Mouse (Mus musculus) kidney, postnatal 0 days (tissue): ENCODE measurements around the gene Gm20388. TPM values are rescaled to one million over a fixed set of nuclear protein-coding genes. Genes with fewer than 3 reads are reported as not detected.

Source experiments
- ATAC-seq: fragments of 200-750 bp; cut with Nextera tagmentation; replicated peaks from 2 replicates; pipeline ENCODE4 v1.8.0; 2017; ENCODE audit warnings: low read depth, moderate number of reproducible peaks, moderate TSS enrichment, moderate library complexity; ENCODE audit not compliant: low FRiP score
- DNase-seq: peaks from one replicate; pipeline ENCODE4 v3.0.0-alpha.2; 2016; ENCODE audit warnings: low spot score
- H3K27ac ChIP-seq: fragments of 300-500 bp; sonication (generic); 2 replicates; pipeline ENCODE4 v1.5.1; 2014; ENCODE audit warnings: mild to moderate bottlenecking
- H3K27me3 ChIP-seq: fragments of 300-500 bp; sonication (generic); 2 replicates; pipeline ENCODE4 v1.6.1; 2014; ENCODE audit warnings: low read length, mixed read lengths; ENCODE audit not compliant: insufficient read depth
- H3K36me3 ChIP-seq: fragments of 300-500 bp; sonication (generic); 2 replicates; pipeline ENCODE4 v1.6.1; 2014; ENCODE audit warnings: low read length, mixed read lengths; ENCODE audit not compliant: insufficient read depth
- H3K4me1 ChIP-seq: fragments of 300-500 bp; sonication (generic); replicated peaks from 2 replicates; pipeline ENCODE4 v1.6.1; 2014; ENCODE audit warnings: antibody characterized with exemption, low read length, mixed read lengths; ENCODE audit not compliant: insufficient read depth
- H3K4me2 ChIP-seq: fragments of 300-500 bp; sonication (generic); 2 replicates; pipeline ENCODE4 v1.6.1; 2014; ENCODE audit warnings: mild to moderate bottlenecking, low read length, moderate library complexity, mixed read lengths
- H3K4me3 ChIP-seq: fragments of 300-500 bp; sonication (generic); replicated peaks from 2 replicates; pipeline ENCODE4 v1.5.1; 2014; ENCODE audit warnings: low read depth, low read length
- H3K9ac ChIP-seq: fragments of 300-500 bp; sonication (generic); 2 replicates; pipeline ENCODE4 v1.6.1; 2014; ENCODE audit warnings: low read depth, low read length
- H3K9me3 ChIP-seq: fragments of 300-500 bp; sonication (generic); replicated peaks from 2 replicates; pipeline ENCODE4 v1.6.1; 2016; ENCODE audit warnings: low read length, inconsistent platforms, mixed read lengths
- CTCF ChIP-seq: IDR thresholded peaks from 2 replicates; pipeline ENCODE4 v1.5.1; 2016; ENCODE audit warnings: antibody characterized with exemption, low read depth, mild to moderate bottlenecking, moderate library complexity
- WGBS: fragments of 180-500 bp; shearing (Covaris S2); extraction: QIAGEN DNeasy Blood & Tissue Kit; methylation state at CpG from one replicate; pipeline ENCODE4 v1.1.7; 2014; 5-methylcytosine and 5-hydroxymethylcytosine counted together
- polyA plus RNA-seq: library from polyadenylated mRNA; unstranded; fragments of >200 nt; fragmentation: Nextera tagmentation; extraction: Ambion mirVana; gene quantifications from 2 replicates; pipeline ENCODE4 v1.2.1, GENCODE M21; 2015

The Gm20388 gene
- polyA plus RNA-seq, 1 experiment from 2014 or later = not detected

DNA sequence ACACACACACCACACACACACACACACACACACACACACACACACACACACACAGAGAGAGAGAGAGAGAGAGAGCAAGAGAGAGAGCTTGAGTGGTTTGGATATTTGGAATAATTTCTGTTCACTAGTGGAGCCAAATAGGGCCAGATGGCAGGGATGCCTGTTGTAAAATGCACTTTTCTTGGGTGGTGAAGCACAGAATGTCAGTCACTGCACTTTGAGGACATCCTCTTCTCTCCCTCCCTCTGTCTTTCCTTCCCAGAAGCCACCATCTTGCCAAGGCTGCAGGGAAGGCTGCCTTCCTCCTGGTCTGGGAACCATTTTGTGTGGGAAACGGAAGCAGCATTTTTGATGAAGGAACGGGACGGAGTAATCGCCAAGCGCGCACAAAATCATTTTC lies 1151.9 kb downstream of the Gm20388 start:
- TF ChIP-seq CTCF = no peak
- Histone ChIP-seq H3K4me2 (no peak overlapping the region), H3K9me3 (no peaks in the 10 kb centered on the region), H3K27ac (no peak overlapping the region), H3K36me3 (no peaks in the 10 kb centered on the region), H3K9ac (no peak overlapping the region), H3K4me3 (no peak overlapping the region), H3K27me3 (peaks cover 19% of the 10 kb centered on the region), H3K4me1 (no peaks in the 10 kb centered on the region)
- 90% methylated on average over 6 of the region's 6 CpGs for WGBS
- ATAC-seq = no peak
- DNase-seq = no peak

DNA sequence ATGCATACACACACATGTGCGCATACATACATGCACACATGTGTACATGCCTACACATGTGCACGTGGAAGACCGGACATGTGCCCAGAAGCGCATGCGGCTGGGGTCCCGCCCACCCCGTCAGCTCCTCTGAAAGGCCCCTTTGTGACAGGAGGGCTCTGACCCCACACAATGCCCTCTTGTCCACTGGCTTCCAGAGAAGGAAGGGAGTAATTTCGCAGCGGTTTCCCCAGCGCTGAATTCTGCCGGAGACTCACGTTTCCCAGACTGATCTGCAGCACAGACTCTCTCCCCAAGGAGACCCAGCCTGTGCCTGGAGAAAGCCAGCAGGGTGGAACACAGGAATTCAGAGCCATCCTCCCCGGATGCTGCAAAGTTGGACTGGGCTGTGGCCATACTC lies 1153.0 kb downstream of the Gm20388 start:
- 46% methylated on average over 13 of the region's 13 CpGs for WGBS
- no peak for DNase-seq
- H3K4me1 ChIP-seq = no peaks in the 10 kb centered on the region

DNA sequence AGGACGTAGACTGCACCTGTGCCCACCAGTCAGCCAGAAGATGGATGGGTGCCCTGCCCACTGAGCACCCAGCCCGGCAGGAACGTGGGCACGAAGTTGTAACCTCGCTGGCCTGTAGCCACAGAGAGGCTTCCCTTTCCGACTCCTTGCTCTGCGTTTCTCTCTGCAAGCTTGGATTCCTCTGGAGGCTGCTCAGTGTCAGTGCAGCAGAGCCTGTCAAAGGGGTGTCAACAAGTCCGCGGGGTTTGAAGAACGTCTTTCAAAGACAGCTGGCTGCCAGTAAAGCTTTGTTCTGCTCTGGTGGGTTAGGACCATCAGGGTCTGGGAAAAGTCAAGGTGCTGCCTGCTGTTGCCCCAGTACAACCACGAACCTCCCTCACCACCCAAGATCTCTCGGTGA lies 1160.8 kb downstream of the Gm20388 start:
- 3% methylated on average over 12 of the region's 12 CpGs for WGBS
- 0 out of 2 replicates have a peak, but pooled peaks have one; percentile 25 for ATAC-seq
- peak; percentile 41 for TF ChIP-seq CTCF
- H3K4me1 ChIP-seq = peaks cover 6% of the 10 kb centered on the region; the same call in 1 of the 2 replicates
- H3K27ac ChIP-seq = no peak overlapping the region
- no peak overlapping the region for H3K9ac ChIP-seq
- H3K9me3 ChIP-seq = no peaks in the 10 kb centered on the region
- no peaks in the 10 kb centered on the region for H3K36me3 ChIP-seq
- no peak overlapping the region for H3K4me2 ChIP-seq
- DNase-seq = peak; percentile 69
- peaks cover 66% of the 10 kb centered on the region for H3K27me3 ChIP-seq
- no peak overlapping the region for H3K4me3 ChIP-seq

More for the DNA sequence above, 1153.0 kb downstream of the Gm20388 start:
- H3K27ac ChIP-seq = no peak overlapping the region
- no peaks in the 10 kb centered on the region for H3K9me3 ChIP-seq
- H3K9ac ChIP-seq = no peak overlapping the region
- TF ChIP-seq CTCF = no peak
- no peak overlapping the region for H3K4me3 ChIP-seq
- no peaks in the 10 kb centered on the region for H3K36me3 ChIP-seq
- peaks cover 14% of the 10 kb centered on the region; the same call in 1 of the 2 replicates for H3K27me3 ChIP-seq
- H3K4me2 ChIP-seq = no peak overlapping the region
- ATAC-seq = no peak

DNA sequence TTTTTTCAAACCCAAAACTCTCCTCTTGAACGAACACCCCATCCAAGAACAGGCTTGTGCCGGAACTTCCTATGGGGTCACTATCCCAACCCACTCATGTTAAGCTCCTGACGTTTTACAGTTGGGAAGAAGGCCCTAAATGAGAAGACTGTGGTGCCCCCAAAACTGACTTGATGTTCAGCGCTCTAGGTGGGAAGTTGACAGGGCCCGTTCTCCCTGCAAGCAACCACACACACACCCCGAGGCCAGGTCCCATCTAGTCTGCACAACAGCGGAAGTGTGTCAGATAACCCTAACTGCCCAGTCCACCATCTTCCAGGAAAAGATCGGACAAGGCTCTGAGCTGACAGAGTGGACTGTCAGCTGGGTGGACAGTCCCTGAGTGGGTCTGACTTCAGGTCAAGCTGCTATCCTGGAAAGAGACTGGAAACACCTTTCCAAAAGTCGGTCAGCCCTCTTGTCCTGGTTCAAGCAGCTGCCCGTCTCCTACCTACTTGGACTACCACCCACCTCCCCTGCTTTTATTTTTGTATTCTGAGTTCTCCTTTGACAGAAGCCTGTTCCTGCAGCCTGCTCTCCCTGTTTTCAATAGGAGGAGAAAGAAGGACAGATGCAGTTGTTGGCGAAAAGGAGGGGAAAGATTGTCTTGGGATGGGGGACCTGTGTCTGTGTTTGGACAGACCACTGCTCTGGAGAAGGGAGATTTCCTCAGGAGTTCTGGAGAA lies 1161.9 kb downstream of the Gm20388 start:
- H3K36me3 ChIP-seq = no peaks in the 10 kb centered on the region
- no peak for DNase-seq
- H3K27ac ChIP-seq = no peak overlapping the region
- H3K9ac ChIP-seq = no peak overlapping the region
- ATAC-seq = no peak
- peaks cover 77% of the 10 kb centered on the region for H3K27me3 ChIP-seq
- H3K4me3 ChIP-seq = no peak overlapping the region
- peaks cover 6% of the 10 kb centered on the region; the same call in 1 of the 2 replicates for H3K4me1 ChIP-seq
- H3K9me3 ChIP-seq = no peaks in the 10 kb centered on the region
- no peak for TF ChIP-seq CTCF
- WGBS = 14% methylated on average over 11 of the region's 11 CpGs
- no peak overlapping the region for H3K4me2 ChIP-seq

DNA sequence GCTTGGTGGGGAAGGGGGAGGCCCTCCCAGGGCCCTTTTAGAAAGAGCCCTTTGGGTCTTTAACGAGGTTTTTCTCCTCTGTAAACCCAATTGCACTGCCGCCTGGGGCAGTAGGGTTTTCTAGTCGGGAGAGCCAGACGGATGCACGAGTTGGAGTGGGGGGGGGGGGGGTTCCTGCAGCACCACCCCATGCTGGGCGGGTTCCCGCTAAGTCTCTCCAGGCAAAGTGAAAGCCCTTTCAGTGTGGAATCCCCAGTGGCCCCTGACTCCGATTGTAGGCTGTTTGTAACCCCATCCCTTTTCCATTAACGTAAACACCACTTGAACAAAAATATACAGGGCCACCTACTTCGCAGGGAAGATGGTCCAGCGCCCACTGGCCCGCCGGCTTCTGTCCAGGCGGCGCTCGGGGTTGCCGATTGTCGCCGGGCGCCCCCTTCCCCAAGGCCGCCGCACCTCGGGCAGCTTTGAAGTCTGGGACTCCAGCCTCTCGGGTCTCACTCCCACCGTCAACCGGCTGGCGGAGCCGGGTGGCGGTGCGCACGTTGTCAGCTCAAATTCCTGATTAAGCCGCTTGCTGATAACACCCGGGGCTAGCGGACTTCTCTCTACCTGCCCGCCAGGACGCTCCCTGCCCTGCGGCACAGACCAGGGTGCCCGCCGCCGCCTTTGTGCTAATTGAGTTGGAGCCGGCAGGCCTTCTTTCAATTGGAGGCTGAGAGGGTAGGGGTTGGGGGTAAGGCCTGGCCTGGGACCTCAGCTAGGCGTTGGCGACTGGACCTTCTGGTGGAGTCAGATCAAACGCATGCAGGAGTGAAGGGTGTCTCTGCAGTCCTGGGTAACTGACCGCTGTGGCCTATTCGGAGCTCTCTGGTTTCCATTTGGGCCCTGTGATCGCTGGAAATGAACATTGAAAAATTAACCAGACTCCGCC lies 1162.8 kb downstream of the Gm20388 start:
- peaks cover 6% of the 10 kb centered on the region; the same call in 1 of the 2 replicates for H3K4me1 ChIP-seq
- peak overlapping the region; percentile 13; the same call in 1 of the 2 replicates for H3K4me3 ChIP-seq
- no peak for ATAC-seq
- peak overlapping the region; percentile 35 for H3K4me2 ChIP-seq
- 1% methylated on average over 48 of the region's 48 CpGs for WGBS
- H3K27ac ChIP-seq = no peak overlapping the region
- DNase-seq = no peak
- H3K9ac ChIP-seq = no peak overlapping the region
- TF ChIP-seq CTCF = no peak
- H3K27me3 ChIP-seq = peaks cover 84% of the 10 kb centered on the region
- H3K36me3 ChIP-seq = no peaks in the 10 kb centered on the region
- H3K9me3 ChIP-seq = no peaks in the 10 kb centered on the region

DNA sequence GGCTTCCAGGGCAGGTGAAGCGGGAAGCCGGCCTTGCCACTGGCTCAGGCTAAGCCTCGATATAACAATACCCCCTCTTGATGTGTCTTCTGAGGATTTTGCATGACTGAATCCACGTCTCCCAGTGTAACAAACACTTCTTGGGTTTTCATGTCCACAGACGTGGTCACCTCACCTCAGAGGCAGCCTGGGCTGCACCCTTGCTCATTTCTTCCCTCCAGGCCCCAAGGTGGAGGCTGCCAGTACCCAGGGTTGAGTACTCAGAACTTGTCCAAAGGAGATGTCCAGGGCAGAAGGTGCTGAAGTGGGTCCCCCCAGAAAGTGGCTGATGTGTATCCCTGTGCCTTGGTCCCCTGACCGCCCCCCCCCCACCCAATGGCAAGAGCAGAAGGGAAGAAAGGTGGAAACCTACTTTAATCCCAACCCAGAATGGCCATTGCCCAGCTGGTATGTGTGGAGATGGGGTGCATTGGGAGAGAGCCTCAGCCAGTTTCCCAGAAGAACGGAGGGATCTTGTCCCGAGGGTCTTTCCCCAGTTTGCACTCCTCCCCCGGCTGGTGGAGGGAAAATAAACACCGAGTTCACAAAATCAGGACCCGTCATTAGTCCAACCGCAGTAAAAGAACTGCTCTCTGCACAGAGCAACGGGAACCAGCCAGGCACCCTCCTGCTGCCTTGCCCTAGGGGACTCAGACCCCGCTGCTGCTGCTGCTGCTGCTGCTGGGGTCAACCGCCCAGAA lies 1163.6 kb downstream of the Gm20388 start:
- no peak overlapping the region for H3K27ac ChIP-seq
- DNase-seq (no peak), ATAC-seq (no peak)
- H3K4me3 ChIP-seq = no peak overlapping the region
- no peak for TF ChIP-seq CTCF
- peaks cover 6% of the 10 kb centered on the region; the same call in 1 of the 2 replicates for H3K4me1 ChIP-seq
- H3K9ac ChIP-seq = no peak overlapping the region
- peaks cover 93% of the 10 kb centered on the region for H3K27me3 ChIP-seq
- H3K9me3 ChIP-seq = no peaks in the 10 kb centered on the region
- 2% methylated on average over 15 of the region's 15 CpGs for WGBS
- no peaks in the 10 kb centered on the region for H3K36me3 ChIP-seq
- no peak overlapping the region for H3K4me2 ChIP-seq
